Mouse (Mus musculus) midbrain, postnatal 0 days (tissue): ENCODE measurements around the gene Hist1h1e. TPM values are rescaled to one million over a fixed set of nuclear protein-coding genes. Genes with fewer than 3 reads are reported as not detected.

Source experiments
- ATAC-seq: fragments of 200-750 bp; cut with Nextera tagmentation; 2 replicates; pipeline ENCODE4 v1.8.0; 2017; ENCODE audit warnings: moderate number of reproducible peaks, mild to moderate bottlenecking, moderate TSS enrichment, moderate library complexity; ENCODE audit not compliant: low FRiP score
- DNase-seq: peaks from one replicate; pipeline ENCODE4 v3.0.0-alpha.2; 2015; ENCODE audit warnings: low spot score
- H3K27ac ChIP-seq: fragments of 300-500 bp; sonication (generic); 2 replicates; pipeline ENCODE4 v1.5.1; 2014; ENCODE audit warnings: low read depth, mild to moderate bottlenecking, low read length, mixed read lengths
- H3K27me3 ChIP-seq: fragments of 300-500 bp; sonication (generic); 2 replicates; pipeline ENCODE4 v1.6.1; 2014; ENCODE audit warnings: low read length, control low read depth, mixed read lengths; ENCODE audit not compliant: insufficient read depth
- H3K36me3 ChIP-seq: fragments of 300-500 bp; sonication (generic); 2 replicates; pipeline ENCODE4 v1.6.1; 2014; ENCODE audit warnings: low read length, control low read depth, mixed read lengths; ENCODE audit not compliant: insufficient read depth
- H3K4me1 ChIP-seq: fragments of 300-500 bp; sonication (generic); 2 replicates; pipeline ENCODE4 v1.6.1; 2014; ENCODE audit warnings: mild to moderate bottlenecking, control low read depth, antibody characterized with exemption, low read length, mixed read lengths; ENCODE audit not compliant: insufficient read depth
- H3K4me2 ChIP-seq: fragments of 300-500 bp; sonication (generic); 2 replicates; pipeline ENCODE4 v1.6.1; 2014; ENCODE audit warnings: low read depth, mild to moderate bottlenecking, low read length, mixed read lengths; ENCODE audit not compliant: poor library complexity, severe bottlenecking
- H3K4me3 ChIP-seq: fragments of 300-500 bp; sonication (generic); 2 replicates; pipeline ENCODE4 v1.5.1; 2014; ENCODE audit warnings: low read depth, mild to moderate bottlenecking, low read length, moderate library complexity
- H3K9ac ChIP-seq: fragments of 300-500 bp; sonication (generic); replicated peaks from 2 replicates; pipeline ENCODE4 v1.6.1; 2014; ENCODE audit warnings: mild to moderate bottlenecking, low read length, moderate library complexity, mixed read lengths; ENCODE audit not compliant: poor library complexity, severe bottlenecking
- H3K9me3 ChIP-seq: fragments of 300-500 bp; sonication (generic); 2 replicates; pipeline ENCODE4 v1.6.1; 2016; ENCODE audit warnings: low read length, control low read depth
- CTCF ChIP-seq: IDR thresholded peaks from 2 replicates; pipeline ENCODE4 v1.5.1; 2016; ENCODE audit warnings: antibody characterized with exemption, mild to moderate bottlenecking
- WGBS: fragments of 180-500 bp; shearing (Covaris S2); extraction: QIAGEN DNeasy Blood & Tissue Kit; methylation state at CpG from one replicate; pipeline ENCODE4 v1.1.7; 2014; 5-methylcytosine and 5-hydroxymethylcytosine counted together
- polyA plus RNA-seq: library from polyadenylated mRNA; unstranded; fragments of >200 nt; fragmentation: Nextera tagmentation; extraction: Ambion mirVana; gene quantifications from 2 replicates; pipeline ENCODE4 v1.2.1, GENCODE M21; 2015
- total RNA-seq: library from RNA; depleted of rRNA; stranded (reverse); fragments of >200 nt; gene quantifications from 2 replicates; pipeline ENCODE4 v1.2.3, GENCODE M21; 2014

Gene Hist1h1e
- total and polyA plus RNA-seq, 2 experiments from 2014 or later: 9.5 to 160 TPM

- no peak overlapping the region for H3K4me2 ChIP-seq
- H3K27me3 ChIP-seq: no peaks in the 10 kb centered on the region
- TF ChIP-seq CTCF: no peak
- H3K36me3 ChIP-seq: no peaks in the 10 kb centered on the region
- no peak overlapping the region for H3K4me3 ChIP-seq
- no peak overlapping the region for H3K9ac ChIP-seq
- DNase-seq: no peak
- no peak overlapping the region for H3K27ac ChIP-seq
- no peaks in the 10 kb centered on the region for H3K9me3 ChIP-seq
- H3K4me1 ChIP-seq: no peaks in the 10 kb centered on the region
- ATAC-seq: no peak
- 91% methylated on average over 4 of the region's 4 CpGs for WGBS
Measured at GRCm38 (mm10) chr13:23609209-23609608, 13.1 kb downstream of the Hist1h1e start.

- H3K9me3 ChIP-seq: no peaks in the 10 kb centered on the region
- H3K4me3 ChIP-seq: no peak overlapping the region
- H3K27ac ChIP-seq: no peak overlapping the region
- H3K36me3 ChIP-seq: no peaks in the 10 kb centered on the region
- H3K4me2 ChIP-seq: no peak overlapping the region
- no peak overlapping the region for H3K9ac ChIP-seq
- 92% methylated on average over 3 of the region's 3 CpGs for WGBS
- H3K27me3 ChIP-seq: no peaks in the 10 kb centered on the region
- no peak for DNase-seq
- TF ChIP-seq CTCF: no peak
- no peaks in the 10 kb centered on the region for H3K4me1 ChIP-seq
- no peak for ATAC-seq
Measured at GRCm38 (mm10) chr13:23605052-23605451, 17.3 kb downstream of the Hist1h1e start.

- Histone ChIP-seq H3K36me3 (no peaks in the 10 kb centered on the region), H3K9ac (no peak overlapping the region), H3K9me3 (no peaks in the 10 kb centered on the region), H3K27me3 (no peaks in the 10 kb centered on the region), H3K4me3 (no peak overlapping the region), H3K4me1 (no peaks in the 10 kb centered on the region), H3K27ac (no peak overlapping the region), H3K4me2 (no peak overlapping the region)
- DNase-seq: no peak
- no peak for ATAC-seq
- TF ChIP-seq CTCF: no peak
- 92% methylated on average over 3 of the region's 3 CpGs for WGBS
Measured at GRCm38 (mm10) chr13:23604452-23604851, 17.9 kb downstream of the Hist1h1e start.

GRCm38 (mm10) chr13:23603182-23603699, 19.1 kb downstream of the Hist1h1e start:
- Histone ChIP-seq H3K27me3 (no peaks in the 10 kb centered on the region), H3K4me3 (no peak overlapping the region), H3K36me3 (no peaks in the 10 kb centered on the region), H3K4me1 (no peaks in the 10 kb centered on the region), H3K4me2 (no peak overlapping the region), H3K27ac (no peak overlapping the region), H3K9ac (no peak overlapping the region), H3K9me3 (no peaks in the 10 kb centered on the region)
- DNase-seq (no peak), ATAC-seq (no peak)
- TF ChIP-seq CTCF: no peak
- 82% methylated on average over 7 of the region's 7 CpGs for WGBS

GRCm38 (mm10) chr13:23597957-23598356, 24.4 kb downstream of the Hist1h1e start:
- ATAC-seq (no peak), DNase-seq (peak; percentile 79)
- TF ChIP-seq CTCF: peak; percentile 88
- Histone ChIP-seq H3K36me3 (no peaks in the 10 kb centered on the region), H3K4me1 (no peaks in the 10 kb centered on the region), H3K9me3 (no peaks in the 10 kb centered on the region), H3K27me3 (no peaks in the 10 kb centered on the region), H3K4me2 (no peak overlapping the region), H3K4me3 (no peak overlapping the region), H3K9ac (no peak overlapping the region), H3K27ac (no peak overlapping the region)
- 6% methylated on average over 9 of the region's 9 CpGs for WGBS

GRCm38 (mm10) chr13:23595622-23596372, 26.6 kb downstream of the Hist1h1e start:
- H3K27me3 ChIP-seq: no peaks in the 10 kb centered on the region
- H3K36me3 ChIP-seq: no peaks in the 10 kb centered on the region
- H3K4me2 ChIP-seq: no peak overlapping the region
- H3K9me3 ChIP-seq: no peaks in the 10 kb centered on the region
- no peak for TF ChIP-seq CTCF
- no peak overlapping the region for H3K4me3 ChIP-seq
- no peak overlapping the region for H3K9ac ChIP-seq
- DNase-seq (no peak), ATAC-seq (no peak)
- no peak overlapping the region for H3K27ac ChIP-seq
- WGBS: 85% methylated on average over 7 of the region's 7 CpGs
- no peaks in the 10 kb centered on the region for H3K4me1 ChIP-seq
